Mouse (Mus musculus): ENCODE measurements around the gene Nhs.

DNA sequence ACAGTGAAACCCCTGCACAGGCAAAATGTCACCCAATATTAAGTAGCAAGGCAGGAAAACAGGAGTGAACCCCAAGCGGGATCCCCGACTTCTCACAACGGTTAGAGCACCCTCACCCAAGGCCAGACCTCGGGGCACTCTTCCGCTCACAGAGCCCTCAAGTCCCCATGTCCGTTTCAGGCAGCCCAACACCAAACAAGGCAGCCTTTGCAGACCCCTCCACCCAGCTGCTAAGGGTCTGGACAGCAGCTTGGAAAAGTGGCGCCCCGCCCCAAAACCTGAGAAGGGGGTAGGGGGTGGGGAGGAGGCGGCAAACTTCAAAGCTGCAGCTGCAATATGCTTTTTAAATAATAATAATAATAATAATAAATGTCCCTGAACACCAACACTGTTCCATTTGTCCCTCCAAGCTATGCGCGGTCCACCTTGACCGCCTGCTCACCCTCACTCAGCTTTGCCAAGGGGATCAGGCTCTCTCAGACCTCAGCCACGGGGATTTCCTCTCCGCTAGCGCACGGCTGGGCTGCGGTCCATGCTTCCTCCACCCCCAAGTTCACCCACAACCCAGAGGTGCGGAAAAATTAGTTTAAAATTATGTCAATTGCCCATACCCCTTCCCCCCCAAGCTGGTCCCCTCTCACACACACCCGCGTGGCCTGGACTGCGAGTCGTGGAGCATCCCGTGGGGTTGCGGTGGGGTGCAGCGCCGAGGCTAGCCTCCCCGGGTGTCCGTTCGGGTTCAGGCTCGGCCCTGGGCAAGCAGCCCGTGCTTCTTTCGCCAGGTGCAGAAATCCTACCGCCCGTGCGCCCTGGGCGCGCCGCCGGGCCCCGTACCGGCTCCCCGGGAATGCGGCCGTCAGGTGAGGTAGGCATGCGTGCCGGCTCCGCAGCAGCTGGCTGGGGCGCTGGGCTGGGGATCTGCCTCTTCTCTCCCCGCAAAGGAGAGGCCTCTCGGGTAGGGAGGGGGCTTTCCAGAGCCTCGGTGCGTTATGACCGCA lies 251.6 kb downstream of the Nhs start:
- TF ChIP-seq POLR2A (IDR thresholded peaks at IDR 0.05; ENCODE audit: borderline replicate concordance, control insufficient read depth, low read depth, low read length) (no peak), CTCF (IDR thresholded peaks at IDR 0.05; ENCODE audit: control insufficient read depth, insufficient read depth, low read length) (no peak)

All from bone marrow, adult 2 months (tissue).